Mouse (Mus musculus) olfactory bulb, adult 2 months (tissue): Measurements from ENCODE around the gene Ttc27.

ENCODE experiments used
- CTCF ChIP-seq: fragments of 200-500 bp; IDR thresholded peaks from 2 replicates; pipeline ENCODE4 v1.5.1; 2012; ENCODE audit warnings: low read depth, mild to moderate bottlenecking, low read length, moderate library complexity; ENCODE audit not compliant: insufficient read depth
- POLR2A ChIP-seq: fragments of 200-500 bp; IDR thresholded peaks from 2 replicates; pipeline ENCODE4 v1.6.1; 2012; ENCODE audit warnings: mild to moderate bottlenecking, low read depth, low read length, moderate library complexity; ENCODE audit not compliant: insufficient read depth

DNA sequence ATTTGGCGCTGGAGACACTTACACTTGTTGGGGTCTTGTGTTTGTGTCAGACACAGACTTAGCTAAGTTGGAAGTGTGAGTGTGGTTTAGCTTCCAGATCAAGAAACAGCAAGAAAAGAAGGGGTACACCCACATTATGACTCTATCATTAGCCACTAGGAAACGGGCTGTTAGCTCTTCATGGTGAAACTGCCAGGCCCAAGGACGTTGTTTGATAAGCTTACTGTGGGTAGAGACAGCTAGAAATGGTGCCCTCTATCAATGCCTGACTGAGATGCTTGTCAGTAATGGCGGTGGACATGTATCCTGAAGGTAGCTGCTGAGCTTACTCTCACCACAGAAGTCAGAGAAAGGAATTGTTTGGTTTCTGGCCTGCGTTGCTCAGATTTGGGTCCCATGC lies 146.3 kb downstream of the Ttc27 start:
- TF ChIP-seq POLR2A = no peak
- TF ChIP-seq CTCF = no peak
